Mouse (Mus musculus) liver, embryonic 14.5 days (tissue): ENCODE measurements around the gene Cdsn.

Experiments
- CTCF ChIP-seq: IDR thresholded peaks from 2 replicates; pipeline ENCODE4 v1.5.1; 2016; ENCODE audit warnings: antibody characterized with exemption, low read depth, control low read depth
- EP300 ChIP-seq: IDR thresholded peaks from 2 replicates; pipeline ENCODE4 v1.6.1; 2016; ENCODE audit warnings: antibody characterized with exemption, low read depth

DNA sequence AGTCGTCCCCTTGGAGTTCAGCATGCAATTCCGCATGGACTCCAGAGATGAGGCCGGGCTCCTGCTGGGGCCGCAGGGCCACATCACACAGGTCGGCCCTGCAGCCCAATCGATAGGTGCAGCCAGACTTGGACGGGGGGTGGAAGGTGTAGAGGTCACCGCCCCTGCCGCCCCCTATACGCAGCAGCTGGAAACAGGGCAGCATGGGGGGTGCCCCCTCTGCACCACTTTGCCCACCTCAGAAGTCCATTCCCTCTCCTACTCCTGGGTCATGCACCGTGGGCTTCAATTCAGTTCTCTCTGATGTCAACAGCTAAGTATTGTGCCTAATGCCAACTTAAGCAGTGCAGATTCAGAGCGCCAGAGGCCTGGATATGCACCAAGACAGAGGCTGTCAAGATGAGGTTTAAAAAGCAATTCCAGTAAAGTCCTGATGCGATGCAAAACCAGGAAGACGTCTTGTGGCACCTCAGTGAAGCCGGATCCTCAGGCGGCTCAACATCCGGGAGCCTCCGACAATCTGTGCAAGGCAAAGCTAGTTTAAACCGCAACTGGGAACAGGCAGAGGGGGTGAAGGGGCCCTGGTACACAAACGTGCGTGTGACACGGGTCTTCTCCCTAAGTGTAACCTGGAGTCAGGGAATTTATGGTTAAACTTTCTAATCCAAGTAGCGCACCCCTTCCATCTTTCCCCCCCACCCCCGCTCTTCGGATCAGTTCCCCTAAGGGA, 35.9 kb upstream of the Cdsn start:
- no peak for TF ChIP-seq CTCF
- no peak for TF ChIP-seq EP300
